Mouse (Mus musculus) granulocyte monocyte progenitor cell, adult 5-6 weeks (primary cell): ENCODE data around the gene Cd300ld2. TPM values are rescaled to one million over a fixed set of nuclear protein-coding genes. Genes with fewer than 3 reads are reported as not detected.

Experiments used
- total RNA-seq, 2 experiments: library from RNA; stranded (forward) in 1 of 2; stranded (reverse) in 1 of 2; fragments of 200-712, 200-1000 nt in 1 of 2; fragments of >200 nt in 1 of 2; fragmentation: Nextera tagmentation in 1 of 2; gene quantifications; 2 replicates each; pipeline ENCODE4 v1.2.3; 2014 to 2017

Cd300ld2 gene
- total RNA-seq, 2 experiments from 2014 or later = not detected

Other genes starting within 250 kb of the Cd300ld2 start
- 0.54 TPM in 1 of 2 replicates, not detected in the other for gene Btbd17, start 220.2 kb downstream of the Cd300ld2 start, total RNA-seq (2014; fragmentation: Nextera tagmentation)
- gene Btbd17, start 220.2 kb downstream of the Cd300ld2 start, total RNA-seq (2017) = not detected in 2 replicates
- not detected in 2 replicates for gene Gpr142, start 217.3 kb downstream of the Cd300ld2 start, total RNA-seq (2014; fragmentation: Nextera tagmentation)
- not detected in 2 replicates for gene Gpr142, start 217.3 kb downstream of the Cd300ld2 start, total RNA-seq (2017)
- gene Gprc5c, start 165.0 kb downstream of the Cd300ld2 start, total RNA-seq (2014; fragmentation: Nextera tagmentation) = not detected in 2 replicates
- not detected in 2 replicates for gene Gprc5c, start 165.0 kb downstream of the Cd300ld2 start, total RNA-seq (2017)
- 11.4 and 12.6 TPM in 2 replicates for gene Cd300a, start 126.2 kb downstream of the Cd300ld2 start, total RNA-seq (2014; fragmentation: Nextera tagmentation)
- gene Cd300a, start 126.2 kb downstream of the Cd300ld2 start, total RNA-seq (2017) = 14.3 and 20.8 TPM in 2 replicates
- 24.4 and 25.9 TPM in 2 replicates for gene Cd300lb, start 81.8 kb downstream of the Cd300ld2 start, total RNA-seq (2014; fragmentation: Nextera tagmentation)
- gene Cd300lb, start 81.8 kb downstream of the Cd300ld2 start, total RNA-seq (2017) = 17.4 and 17.7 TPM in 2 replicates
- gene Cd300c, start 47.0 kb downstream of the Cd300ld2 start, total RNA-seq (2014; fragmentation: Nextera tagmentation) = not detected in 2 replicates
- not detected in 2 replicates for gene Cd300c, start 47.0 kb downstream of the Cd300ld2 start, total RNA-seq (2017)
- gene Cd300ld, start 26.3 kb downstream of the Cd300ld2 start, total RNA-seq (2014; fragmentation: Nextera tagmentation) = not detected in 2 replicates
- 0.10 and 1.2 TPM in 2 replicates for gene Cd300ld, start 26.3 kb downstream of the Cd300ld2 start, total RNA-seq (2017)
- gene Cd300c2, start 14.3 kb downstream of the Cd300ld2 start, total RNA-seq (2014; fragmentation: Nextera tagmentation) = 1.1 and 2.2 TPM in 2 replicates
- 0.60 and 1.3 TPM in 2 replicates for gene Cd300c2, start 14.3 kb downstream of the Cd300ld2 start, total RNA-seq (2017)
- not detected in 2 replicates for gene Cd300ld4, start 10.8 kb upstream of the Cd300ld2 start, total RNA-seq (2014; fragmentation: Nextera tagmentation)
- not detected in 2 replicates for gene Cd300ld4, start 10.8 kb upstream of the Cd300ld2 start, total RNA-seq (2017)
- gene Cd300ld5, start 21.6 kb upstream of the Cd300ld2 start, total RNA-seq (2014; fragmentation: Nextera tagmentation) = not detected in 2 replicates
- gene Cd300ld5, start 21.6 kb upstream of the Cd300ld2 start, total RNA-seq (2017) = not detected in 2 replicates
- not detected in 2 replicates for gene Cd300ld3, start 32.2 kb upstream of the Cd300ld2 start, total RNA-seq (2014; fragmentation: Nextera tagmentation)
- not detected in 2 replicates for gene Cd300ld3, start 32.2 kb upstream of the Cd300ld2 start, total RNA-seq (2017)
- not detected in 2 replicates for gene Cd300e, start 46.0 kb upstream of the Cd300ld2 start, total RNA-seq (2014; fragmentation: Nextera tagmentation)
- not detected in 2 replicates for gene Cd300e, start 46.0 kb upstream of the Cd300ld2 start, total RNA-seq (2017)
- gene Rab37, start 75.2 kb upstream of the Cd300ld2 start, total RNA-seq (2014; fragmentation: Nextera tagmentation) = 6.5 and 15.1 TPM in 2 replicates
- gene Rab37, start 75.2 kb upstream of the Cd300ld2 start, total RNA-seq (2017) = 7.1 and 10.0 TPM in 2 replicates
- not detected in 2 replicates for gene Cd300lf, start 117.8 kb upstream of the Cd300ld2 start, total RNA-seq (2014; fragmentation: Nextera tagmentation)
- gene Cd300lf, start 117.8 kb upstream of the Cd300ld2 start, total RNA-seq (2017) = 0.46 and 2.8 TPM in 2 replicates
- 37.4 and 55.9 TPM in 2 replicates for gene Slc9a3r1, start 147.1 kb upstream of the Cd300ld2 start, total RNA-seq (2014; fragmentation: Nextera tagmentation)
- gene Slc9a3r1, start 147.1 kb upstream of the Cd300ld2 start, total RNA-seq (2017) = 48.2 and 50.3 TPM in 2 replicates
- 11.5 and 12.8 TPM in 2 replicates for gene Tmem104, start 171.3 kb upstream of the Cd300ld2 start, total RNA-seq (2014; fragmentation: Nextera tagmentation)
- 2.4 and 3.6 TPM in 2 replicates for gene Tmem104, start 171.3 kb upstream of the Cd300ld2 start, total RNA-seq (2017)
- gene Nat9, start 171.7 kb upstream of the Cd300ld2 start, total RNA-seq (2014; fragmentation: Nextera tagmentation) = 27.1 and 27.5 TPM in 2 replicates
- gene Nat9, start 171.7 kb upstream of the Cd300ld2 start, total RNA-seq (2017) = 21.3 and 28.0 TPM in 2 replicates